Mouse (Mus musculus): Measurements from ENCODE around the gene Arhgap35. TPM values are rescaled to one million over a fixed set of nuclear protein-coding genes. Genes with fewer than 3 reads are reported as not detected.
"Not testable (repeated sequence)": the region's sequence is repeated elsewhere in the genome, so short reads cannot be mapped to it uniquely, and the experiment has no call there.

Gene Arhgap35
- 3.3 and 3.4 TPM in 2 replicates for polyA plus RNA-seq (2015; fragmentation: Nextera tagmentation; extraction: Ambion mirVana)

- Histone ChIP-seq H3K36me3 (ENCODE audit: control insufficient read depth, insufficient read depth) (no peaks in the 10 kb centered on the region), H3K4me1 (replicated peaks; ENCODE audit: control insufficient read depth, insufficient read depth, low read length) (no peaks in the 10 kb centered on the region), H3K4me2 (replicated peaks; ENCODE audit: low read depth) (peak within 1 kb of the TSS; percentile 89), H3K27me3 (replicated peaks; ENCODE audit: control insufficient read depth, insufficient read depth, low read length) (0 out of 2 replicates have a peak, but pooled peaks cover 4% of the 10 kb centered on the region), H3K9me3 (ENCODE audit: control insufficient read depth) (no peaks in the 10 kb centered on the region), H3K9ac (ENCODE audit: low read depth, low read length) (peak within 1 kb of the TSS; percentile 94), H3K27ac (ENCODE audit: low read depth, low read length) (peak within 1 kb of the TSS; percentile 98), H3K4me3 (ENCODE audit: low read depth, low read length) (peak within 1 kb of the TSS; percentile 98)
- WGBS, result under 1% methylated on average over 75 of the region's 78 CpGs
- peak; percentile 1; the same call in 1 of the 2 replicates for TF ChIP-seq CTCF (IDR thresholded peaks at IDR 0.05; ENCODE audit: low read depth)
- peak; percentile 96 for ATAC-seq
Observed at GRCm38 (mm10) chr7:16614888-16615715, at the start of gene Arhgap35. Gene Arhgap35 (minus strand): TSS chr7:16614993.

DNA sequence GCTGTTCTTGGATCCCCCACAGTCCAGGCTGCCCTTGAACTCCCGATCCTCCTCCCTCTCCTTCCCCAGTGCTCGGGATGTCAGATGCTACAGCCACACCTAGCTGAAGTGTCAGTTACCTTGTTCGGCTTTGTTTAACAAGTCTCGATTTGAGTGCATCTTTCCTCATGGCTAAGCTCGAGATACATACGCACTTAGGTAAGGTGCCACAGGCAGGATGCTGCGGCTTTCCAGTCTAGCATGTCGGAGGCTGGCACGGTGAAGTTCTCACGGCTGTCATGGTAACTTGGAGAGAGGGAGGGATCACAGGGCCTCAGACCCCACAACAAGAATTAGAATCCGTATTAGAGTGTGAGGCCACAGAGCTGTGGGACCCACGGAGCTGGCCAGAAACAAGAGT is 29.5 kb upstream of the Arhgap35 start:
- Histone ChIP-seq H3K4me3 (ENCODE audit: low read depth, low read length) (no peak overlapping the region), H3K9me3 (ENCODE audit: control insufficient read depth) (no peaks in the 10 kb centered on the region), H3K4me2 (replicated peaks; ENCODE audit: low read depth) (no peak overlapping the region), H3K4me1 (replicated peaks; ENCODE audit: control insufficient read depth, insufficient read depth, low read length) (no peaks in the 10 kb centered on the region), H3K27ac (ENCODE audit: low read depth, low read length) (no peak overlapping the region), H3K9ac (ENCODE audit: low read depth, low read length) (no peak overlapping the region), H3K36me3 (ENCODE audit: control insufficient read depth, insufficient read depth) (no peaks in the 10 kb centered on the region), H3K27me3 (replicated peaks; ENCODE audit: control insufficient read depth, insufficient read depth, low read length) (no peaks in the 10 kb centered on the region)
- WGBS, result 74% methylated on average over 12 of the region's 12 CpGs
- no peak for TF ChIP-seq CTCF (IDR thresholded peaks at IDR 0.05; ENCODE audit: low read depth)
- ATAC-seq, result no peak

GRCm38 (mm10) chr7:16643106-16643505 is 28.3 kb upstream of the Arhgap35 start:
- H3K4me2 ChIP-seq (replicated peaks; ENCODE audit: low read depth); H3K27ac ChIP-seq (ENCODE audit: low read depth, low read length); H3K9ac ChIP-seq (ENCODE audit: low read depth, low read length); H3K4me3 ChIP-seq (ENCODE audit: low read depth, low read length); H3K36me3 ChIP-seq (ENCODE audit: control insufficient read depth, insufficient read depth); H3K9me3 ChIP-seq (ENCODE audit: control insufficient read depth); H3K27me3 ChIP-seq (replicated peaks; ENCODE audit: control insufficient read depth, insufficient read depth, low read length); H3K4me1 ChIP-seq (replicated peaks; ENCODE audit: control insufficient read depth, insufficient read depth, low read length); ATAC-seq: not testable (repeated sequence)
- WGBS, result 43% methylated on average over 3 of the region's 4 CpGs

DNA sequence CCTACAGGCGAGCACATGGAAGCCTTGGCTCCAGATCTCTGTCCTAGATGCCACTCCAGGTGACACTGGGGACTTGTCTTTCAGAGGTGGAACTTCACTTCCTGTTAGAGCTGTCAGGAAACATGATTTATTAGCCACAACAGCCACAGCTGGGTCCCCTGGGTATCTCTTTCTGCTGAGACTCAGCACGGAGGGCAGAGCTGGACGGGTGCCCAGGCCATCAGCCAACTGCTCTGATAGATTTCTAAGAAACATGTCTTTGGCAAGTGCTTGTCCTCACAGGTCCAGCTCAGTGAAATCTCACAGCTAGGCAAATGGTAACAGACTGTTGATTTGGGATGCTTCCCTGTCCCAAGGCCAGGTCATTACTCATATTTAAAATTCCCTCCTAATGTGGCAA is 24.2 kb upstream of the Arhgap35 start:
- TF ChIP-seq CTCF (IDR thresholded peaks at IDR 0.05; ENCODE audit: low read depth), result no peak
- H3K27ac ChIP-seq (ENCODE audit: low read depth, low read length), result no peak overlapping the region
- no peak overlapping the region for H3K9ac ChIP-seq (ENCODE audit: low read depth, low read length)
- H3K4me2 ChIP-seq (replicated peaks; ENCODE audit: low read depth), result no peak overlapping the region
- no peak overlapping the region for H3K4me3 ChIP-seq (ENCODE audit: low read depth, low read length)
- no peaks in the 10 kb centered on the region for H3K36me3 ChIP-seq (ENCODE audit: control insufficient read depth, insufficient read depth)
- 32% methylated on average over 3 of the region's 3 CpGs for WGBS
- H3K9me3 ChIP-seq (ENCODE audit: control insufficient read depth), result no peaks in the 10 kb centered on the region
- no peak for ATAC-seq
- 0 out of 2 replicates have a peak, but pooled peaks cover 2% of the 10 kb centered on the region for H3K4me1 ChIP-seq (replicated peaks; ENCODE audit: control insufficient read depth, insufficient read depth, low read length)
- no peaks in the 10 kb centered on the region for H3K27me3 ChIP-seq (replicated peaks; ENCODE audit: control insufficient read depth, insufficient read depth, low read length)

DNA sequence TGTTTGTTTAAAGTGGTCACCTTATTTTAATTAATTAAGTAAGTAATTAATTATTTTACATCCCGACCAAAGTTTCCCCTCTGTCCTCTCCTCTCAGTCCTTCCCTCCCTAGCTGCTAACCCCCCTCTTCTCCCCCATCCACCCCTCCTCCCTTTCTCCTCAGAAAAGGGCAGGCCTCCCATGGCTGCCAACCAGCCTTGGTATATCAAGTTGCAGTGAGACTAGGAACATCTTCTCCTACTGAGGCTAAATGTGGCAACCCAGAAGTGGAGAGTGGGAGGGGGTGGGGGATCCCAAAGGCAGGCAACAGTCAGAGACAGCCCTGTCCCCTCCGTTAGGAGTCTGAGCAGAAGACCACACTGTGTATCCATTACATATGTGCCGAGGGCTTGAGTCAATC is 20.3 kb upstream of the Arhgap35 start:
- H3K27me3 ChIP-seq (replicated peaks; ENCODE audit: control insufficient read depth, insufficient read depth, low read length), result no peaks in the 10 kb centered on the region
- H3K36me3 ChIP-seq (ENCODE audit: control insufficient read depth, insufficient read depth), result no peaks in the 10 kb centered on the region
- H3K9me3 ChIP-seq (ENCODE audit: control insufficient read depth), result no peaks in the 10 kb centered on the region
- no peak for ATAC-seq
- no peak overlapping the region for H3K4me2 ChIP-seq (replicated peaks; ENCODE audit: low read depth)
- WGBS, result 61% methylated on average over 3 of the region's 3 CpGs
- no peak overlapping the region for H3K4me3 ChIP-seq (ENCODE audit: low read depth, low read length)
- no peak overlapping the region for H3K9ac ChIP-seq (ENCODE audit: low read depth, low read length)
- H3K4me1 ChIP-seq (replicated peaks; ENCODE audit: control insufficient read depth, insufficient read depth, low read length), result 0 out of 2 replicates have a peak, but pooled peaks cover 2% of the 10 kb centered on the region
- TF ChIP-seq CTCF (IDR thresholded peaks at IDR 0.05; ENCODE audit: low read depth), result no peak
- no peak overlapping the region for H3K27ac ChIP-seq (ENCODE audit: low read depth, low read length)

DNA sequence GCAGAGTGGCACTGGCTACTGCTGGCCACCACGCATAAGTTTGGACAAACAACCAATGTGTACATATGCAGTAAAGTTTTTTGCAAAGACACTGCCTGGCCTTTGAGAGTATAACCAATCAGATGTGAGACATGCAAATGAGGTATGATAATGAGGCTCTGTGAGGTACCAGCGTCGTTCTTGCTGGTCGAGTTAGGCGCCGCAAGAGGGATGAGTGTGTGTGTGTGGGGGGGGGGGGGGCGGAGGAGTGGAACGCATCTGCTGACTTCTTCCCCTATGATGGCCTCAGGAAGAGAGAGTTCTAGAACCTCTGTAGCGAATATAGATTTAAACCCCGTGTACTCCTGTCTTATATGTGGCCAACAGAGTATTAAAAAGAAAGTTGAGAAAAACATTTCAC is 19.1 kb upstream of the Arhgap35 start:
- not testable (repeated sequence) for H3K27me3 ChIP-seq (replicated peaks; ENCODE audit: control insufficient read depth, insufficient read depth, low read length); H3K4me1 ChIP-seq (replicated peaks; ENCODE audit: control insufficient read depth, insufficient read depth, low read length); H3K9me3 ChIP-seq (ENCODE audit: control insufficient read depth); H3K9ac ChIP-seq (ENCODE audit: low read depth, low read length); H3K27ac ChIP-seq (ENCODE audit: low read depth, low read length); H3K36me3 ChIP-seq (ENCODE audit: control insufficient read depth, insufficient read depth); H3K4me2 ChIP-seq (replicated peaks; ENCODE audit: low read depth); H3K4me3 ChIP-seq (ENCODE audit: low read depth, low read length)
- 9% methylated on average over 9 of the region's 10 CpGs for WGBS
- peak; percentile 41; the same call in 1 of the 2 replicates for ATAC-seq

All from intestine, postnatal 0 days (tissue).